Mouse (Mus musculus) kidney, postnatal 36 days (tissue): Measurements from ENCODE around the gene Rif1.

Source experiments
- DNase-seq, 2 experiments: peaks; one replicate each; pipeline ENCODE4 v3.0.0; 2021 to 2022; ENCODE audit warnings: mixed read lengths in 2 of 2

Rif1 gene

DNA sequence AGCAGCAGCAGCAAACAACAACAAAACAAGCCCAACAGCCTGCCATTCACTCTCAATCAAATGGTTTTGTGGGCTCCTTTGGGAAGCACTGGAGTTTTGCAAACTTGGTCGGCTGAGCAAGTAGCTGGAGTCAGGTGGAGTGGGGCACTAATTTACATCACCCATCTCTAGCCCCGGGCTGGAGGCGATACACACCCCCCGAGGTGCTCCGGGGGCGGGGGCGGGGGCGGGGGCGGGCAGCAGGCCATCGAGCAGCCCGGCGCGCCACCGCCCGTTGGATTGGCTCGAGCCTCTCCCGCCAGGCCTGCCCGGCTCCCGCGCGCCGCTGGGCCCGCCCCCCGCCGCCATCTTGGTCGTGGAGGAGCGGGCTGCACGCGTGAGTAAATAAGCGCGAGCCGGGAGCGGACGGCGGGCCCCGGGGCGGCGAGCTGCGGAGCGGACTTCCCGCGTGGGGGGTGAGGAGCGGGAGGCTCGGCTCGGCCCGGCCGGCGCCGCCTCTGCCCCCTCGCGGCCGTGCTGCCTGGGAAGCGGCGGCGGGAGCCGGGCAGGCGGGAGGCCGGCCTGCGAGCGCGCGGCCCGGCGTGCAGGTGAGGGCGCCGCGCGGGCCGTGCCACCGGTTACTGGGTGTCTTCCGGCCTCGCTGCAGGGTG, at the start of gene Rif1:
Rif1 (plus strand) TSS at position 342 of the 650 bp plus-strand sequence.
- DNase-seq = peak; percentile 88 to 95

GRCm38 (mm10) chr2:52027061-52027460, 45.6 kb upstream of the Rif1 start:
- DNase-seq = no peak

- DNase-seq = peak in 1 of 2 experiments; percentile 10
Measured at GRCm38 (mm10) chr2:52029426-52029825, 43.2 kb upstream of the Rif1 start.

DNA sequence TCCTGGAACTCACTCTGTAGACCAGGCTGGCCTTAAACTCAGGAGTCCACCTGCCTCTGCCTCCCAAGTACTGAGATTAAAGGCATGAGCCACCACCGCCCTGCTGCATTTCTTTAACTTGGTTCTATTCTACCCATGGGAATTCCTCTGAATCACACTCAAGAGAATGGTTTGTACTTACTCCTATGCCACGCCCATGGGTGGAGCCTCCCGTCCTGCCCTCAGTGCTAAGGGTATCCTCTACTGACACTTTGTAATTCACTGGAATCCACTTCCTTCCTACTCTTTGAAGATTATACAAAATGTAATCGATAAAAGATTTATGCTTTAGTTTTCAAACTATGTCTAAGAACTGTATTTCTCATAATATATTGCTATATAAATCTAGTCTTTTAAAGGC, 41.1 kb upstream of the Rif1 start:
- DNase-seq = peak in 1 of 2 experiments; percentile 14

DNA sequence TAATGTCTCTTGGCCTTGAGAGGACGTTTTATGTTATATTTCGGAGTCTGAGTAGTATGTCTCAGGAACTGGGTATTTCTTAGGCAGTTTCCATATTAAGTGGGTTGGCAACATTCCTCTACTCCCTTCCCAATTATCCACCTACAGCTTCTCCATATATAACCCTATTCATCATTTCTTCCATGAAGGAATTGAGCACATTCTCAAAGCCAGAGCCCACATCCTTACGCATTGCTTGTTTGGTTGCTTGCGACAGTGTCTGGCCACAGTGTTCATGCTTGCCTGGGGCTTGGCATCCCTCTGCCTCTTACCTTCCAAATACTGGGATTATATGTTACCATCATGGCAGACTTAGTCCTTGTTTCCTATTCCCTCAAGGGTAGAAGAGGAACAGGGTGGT, 38.0 kb upstream of the Rif1 start:
- DNase-seq = no peak

DNA sequence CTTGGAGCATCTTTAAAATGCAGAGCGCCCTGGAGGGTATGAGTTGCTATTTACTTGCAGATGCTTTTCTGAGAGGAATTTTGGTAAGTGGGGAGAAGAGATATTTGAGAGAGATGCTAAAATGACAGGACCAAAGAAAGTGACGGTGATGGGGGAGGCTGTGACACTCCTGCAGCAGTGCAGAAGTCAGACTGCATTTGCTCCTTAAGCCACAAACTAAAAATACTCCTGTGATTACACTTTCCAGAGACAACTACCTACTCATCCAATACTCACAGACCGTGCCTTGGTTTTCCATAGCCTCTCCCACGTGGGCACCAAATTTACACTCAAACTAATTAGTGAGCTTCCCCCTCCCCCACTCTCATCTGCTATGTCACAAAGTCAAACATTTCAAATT, 37.5 kb upstream of the Rif1 start:
- DNase-seq = no peak

DNA sequence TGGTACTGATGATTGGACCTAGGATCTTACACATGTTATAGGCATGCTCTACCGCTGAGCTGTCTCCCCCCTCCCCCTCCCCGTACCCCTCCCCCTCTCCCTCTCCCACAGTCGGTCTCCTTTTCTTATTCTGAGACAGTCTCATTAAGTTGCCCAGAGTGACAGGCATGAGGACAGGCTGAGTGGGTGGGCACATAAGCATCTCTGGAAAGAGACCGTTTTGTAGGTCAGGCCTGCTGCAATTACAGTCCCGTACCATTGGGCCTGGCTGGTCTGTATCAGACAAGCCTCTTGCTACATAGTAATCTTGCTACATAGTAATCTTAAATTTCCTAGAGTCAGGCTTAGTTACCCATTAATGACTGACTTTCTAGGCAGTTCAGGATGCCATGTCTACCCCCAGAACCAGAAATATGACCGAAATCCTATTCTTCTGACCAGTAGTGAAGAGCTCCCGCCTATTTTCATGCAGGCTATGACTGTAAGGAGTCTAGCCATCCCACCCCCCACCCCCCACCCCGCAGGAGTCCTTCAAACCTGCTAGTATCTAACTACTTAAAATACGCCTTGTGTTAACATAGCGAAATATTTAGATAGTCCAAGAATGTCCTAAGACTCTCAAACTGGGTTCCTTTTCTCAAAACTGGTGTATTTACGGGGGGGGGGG, 35.6 kb upstream of the Rif1 start:
- DNase-seq = no peak

GRCm38 (mm10) chr2:52037882-52038281, 34.8 kb upstream of the Rif1 start, which contains the start of gene Tnfaip6:
Gene Tnfaip6 (plus strand): TSS chr2:52038009.
- DNase-seq = peak; percentile 27 to 54

DNA sequence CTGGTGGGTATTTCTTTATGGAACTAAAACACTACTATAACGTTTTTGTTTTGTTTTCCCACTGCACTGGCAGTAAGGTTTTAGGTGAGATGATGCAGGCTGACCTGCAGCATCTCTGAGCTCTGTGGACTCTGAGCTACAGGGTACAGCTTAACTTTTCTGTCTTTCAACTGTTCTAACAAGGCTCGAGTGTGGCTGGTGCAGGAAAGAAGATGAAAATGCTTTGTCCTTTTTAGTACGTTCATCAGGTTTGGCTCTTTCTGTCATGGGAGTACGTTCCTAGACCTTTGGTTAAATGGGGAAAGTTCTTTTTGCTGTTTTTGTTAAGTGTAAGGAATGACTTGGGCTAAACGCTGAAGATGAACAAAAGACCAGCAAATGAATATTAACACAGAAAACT, 34.1 kb upstream of the Rif1 start:
- DNase-seq = no peak

DNA sequence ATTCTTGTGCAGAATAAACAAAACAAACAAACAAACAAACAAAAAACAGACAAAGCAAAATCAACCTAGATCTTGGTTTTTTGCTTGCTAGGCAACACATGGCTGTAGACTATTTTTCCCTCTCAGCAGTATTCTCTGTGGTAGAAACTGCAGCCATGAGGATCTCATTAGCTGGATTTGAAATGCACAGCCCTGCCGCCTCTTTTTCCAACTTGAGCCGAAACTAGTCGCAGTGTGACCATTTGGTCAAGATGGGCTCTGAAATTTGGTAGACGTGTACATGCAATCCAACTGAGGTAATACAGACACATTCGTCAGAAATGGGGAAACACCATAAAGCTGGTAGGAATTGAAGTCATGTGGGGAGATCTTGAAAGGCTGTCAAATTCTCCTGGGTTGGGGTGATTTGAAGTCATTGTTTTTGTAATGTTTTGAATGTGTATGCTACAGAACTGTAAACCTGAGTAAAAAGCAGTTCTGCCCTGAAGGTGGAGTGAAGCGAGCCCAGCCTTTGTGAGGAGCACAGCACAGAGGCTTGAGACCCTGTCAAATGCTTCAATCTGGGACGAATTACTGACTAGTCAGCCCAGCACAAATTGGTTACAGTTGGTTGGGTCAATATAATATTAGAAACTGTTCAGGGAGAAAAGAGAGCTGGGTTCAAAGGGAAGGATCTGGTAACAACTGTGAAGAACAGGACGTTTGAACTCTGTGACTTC, 33.4 kb upstream of the Rif1 start:
- DNase-seq = no peak

- no peak for DNase-seq
Measured at GRCm38 (mm10) chr2:52042132-52042531, 30.5 kb upstream of the Rif1 start.

GRCm38 (mm10) chr2:52042714-52043113, 29.9 kb upstream of the Rif1 start:
- no peak for DNase-seq

- no peak for DNase-seq
Measured at GRCm38 (mm10) chr2:52043485-52043884, 29.1 kb upstream of the Rif1 start.

DNA sequence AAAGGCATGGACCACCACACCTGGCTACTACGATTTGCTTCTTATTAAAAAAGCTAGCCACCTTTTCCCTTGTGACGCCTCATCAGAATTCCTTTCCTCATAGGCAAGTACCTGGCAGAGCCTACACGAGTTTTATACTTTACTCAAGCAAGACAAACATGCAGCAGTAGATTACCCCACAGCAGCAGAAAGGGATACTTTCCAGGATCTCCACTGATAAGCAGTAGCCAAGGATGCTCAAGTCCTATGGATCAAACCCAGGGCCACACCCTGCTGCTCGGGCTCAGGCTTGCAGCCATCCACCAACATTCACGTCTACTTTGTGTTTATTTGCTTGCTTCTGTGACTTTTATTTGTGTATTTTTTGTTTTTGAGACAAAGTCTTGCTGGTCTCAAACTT, 26.6 kb upstream of the Rif1 start:
- no peak for DNase-seq

DNA sequence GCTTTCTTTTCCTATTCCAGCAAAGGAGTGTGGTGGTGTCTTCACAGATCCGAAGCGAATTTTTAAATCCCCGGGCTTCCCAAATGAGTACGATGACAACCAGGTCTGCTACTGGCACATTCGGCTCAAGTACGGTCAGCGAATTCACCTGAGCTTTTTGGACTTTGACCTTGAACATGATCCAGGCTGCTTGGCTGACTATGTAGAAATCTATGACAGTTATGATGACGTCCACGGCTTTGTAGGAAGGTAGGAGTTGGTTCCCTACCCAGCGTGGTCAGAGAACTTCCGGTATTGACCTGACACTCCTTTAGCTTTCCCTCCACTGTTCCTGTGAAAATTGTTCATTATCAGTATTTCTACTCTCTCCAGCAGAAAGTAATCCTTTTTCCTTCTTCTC, 21.8 kb upstream of the Rif1 start:
- DNase-seq = peak; percentile 17 to 34

GRCm38 (mm10) chr2:52052335-52052734, 20.3 kb upstream of the Rif1 start:
- DNase-seq = no peak

- no peak for DNase-seq
Measured at GRCm38 (mm10) chr2:52053502-52053901, 19.1 kb upstream of the Rif1 start.

DNA sequence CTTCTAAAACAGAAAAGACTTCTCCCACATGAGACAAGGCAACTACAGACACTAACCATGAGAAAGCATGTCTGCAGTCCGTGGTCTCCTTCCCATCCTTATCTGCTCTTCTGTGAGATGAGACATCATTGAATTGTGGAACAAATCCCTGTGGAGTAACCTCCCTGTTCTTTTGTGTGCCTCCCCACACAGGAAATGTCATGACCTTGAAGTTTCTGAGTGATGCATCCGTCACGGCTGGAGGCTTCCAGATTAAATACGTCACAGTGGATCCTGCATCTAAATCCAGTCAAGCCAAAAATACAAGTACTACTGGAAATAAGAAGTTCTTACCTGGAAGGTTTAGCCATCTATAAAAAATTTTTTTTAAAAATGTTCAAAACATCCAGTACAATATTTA, 17.0 kb upstream of the Rif1 start:
- no peak for DNase-seq

GRCm38 (mm10) chr2:52057099-52057498, 15.5 kb upstream of the Rif1 start:
- DNase-seq = no peak

GRCm38 (mm10) chr2:52057681-52058080, 15.0 kb upstream of the Rif1 start:
- DNase-seq = no peak

DNA sequence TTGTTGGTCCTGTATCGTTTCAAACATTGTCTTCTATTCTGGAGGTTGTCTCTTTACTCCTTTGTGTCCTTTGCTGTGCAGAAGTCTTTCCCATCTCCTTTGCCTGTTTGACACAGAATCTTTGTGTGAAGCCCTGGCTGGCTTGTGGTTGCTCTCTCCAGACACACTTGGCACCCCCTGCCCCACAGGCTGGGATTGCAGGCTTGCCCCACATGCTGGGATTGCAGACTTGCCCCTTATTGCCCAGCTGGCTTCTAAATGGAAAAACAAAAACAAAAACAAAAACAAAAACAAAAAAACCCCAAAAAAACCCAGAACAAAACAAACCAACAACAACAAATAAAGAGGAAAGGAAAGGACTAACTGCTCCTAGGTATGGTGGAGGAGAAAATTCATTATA, 4.0 kb upstream of the Rif1 start:
- DNase-seq = no peak

- DNase-seq = no peak
Measured at GRCm38 (mm10) chr2:52070816-52071215, 1.8 kb upstream of the Rif1 start.

DNA sequence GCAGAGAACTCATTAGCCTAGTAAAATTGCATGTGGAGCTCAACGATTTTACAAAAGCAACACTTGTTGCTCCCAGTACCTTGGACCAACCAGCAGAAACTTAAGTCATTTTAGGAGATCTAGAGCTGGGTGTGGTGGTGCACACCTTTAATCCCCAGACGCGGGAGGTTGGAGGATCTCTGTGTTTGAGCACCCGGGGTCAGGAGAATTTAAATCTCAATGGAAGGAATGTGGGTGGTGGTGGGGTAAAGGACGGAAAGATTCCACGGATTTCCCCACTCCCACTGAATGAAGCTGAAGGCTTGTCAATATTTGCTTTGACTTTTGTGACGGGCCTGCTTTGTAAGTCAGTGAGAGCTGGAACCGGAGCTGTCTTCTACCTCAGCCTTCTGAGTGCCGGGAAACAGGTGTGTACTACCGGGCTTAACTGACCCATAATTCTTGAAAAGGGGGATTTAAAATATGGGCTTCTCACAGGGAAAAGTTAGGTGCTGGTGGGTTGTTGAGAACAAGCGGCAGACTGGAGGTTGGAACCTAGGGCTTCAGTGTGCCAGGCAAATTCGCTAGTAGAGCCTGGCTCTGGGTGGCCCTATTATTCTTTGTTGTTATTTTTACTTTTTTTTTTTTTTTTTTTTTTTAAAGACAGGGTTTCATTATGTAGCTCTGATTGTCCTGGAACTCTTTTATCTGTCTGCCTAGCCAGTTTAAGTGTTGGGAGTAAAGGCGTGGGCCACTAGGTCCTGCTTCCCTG, 1.2 kb upstream of the Rif1 start:
- no peak for DNase-seq
